Mouse (Mus musculus) CD4-positive, CD25-positive, alpha-beta regulatory T cell, adult 4 months (primary cell): Measurements from ENCODE around the gene Impg1. TPM values are rescaled to one million over a fixed set of nuclear protein-coding genes. Genes with fewer than 3 reads are reported as not detected.
A peak's percentile ranks its signal among the peaks of the same experiment; 100 is the strongest.
"Not testable (repeated sequence)": the region's sequence is repeated elsewhere in the genome, so short reads cannot be mapped to it uniquely, and the experiment has no call there.

Experiments used
- ATAC-seq: one replicate; pipeline ENCODE4 v1.8.0; 2017
- polyA plus RNA-seq, 2 experiments: library from polyadenylated mRNA; unstranded; fragments of 100-300 nt; shearing (Covaris generic); gene quantifications; one replicate each; pipeline ENCODE4 v1.2.1; 2017

The Impg1 gene
- polyA plus RNA-seq, 2 experiments from 2014 or later = 0.32 to 0.34 TPM

GRCm38 (mm10) chr9:80342520-80342919, 122.8 kb downstream of the Impg1 start:
- no peak for ATAC-seq

DNA sequence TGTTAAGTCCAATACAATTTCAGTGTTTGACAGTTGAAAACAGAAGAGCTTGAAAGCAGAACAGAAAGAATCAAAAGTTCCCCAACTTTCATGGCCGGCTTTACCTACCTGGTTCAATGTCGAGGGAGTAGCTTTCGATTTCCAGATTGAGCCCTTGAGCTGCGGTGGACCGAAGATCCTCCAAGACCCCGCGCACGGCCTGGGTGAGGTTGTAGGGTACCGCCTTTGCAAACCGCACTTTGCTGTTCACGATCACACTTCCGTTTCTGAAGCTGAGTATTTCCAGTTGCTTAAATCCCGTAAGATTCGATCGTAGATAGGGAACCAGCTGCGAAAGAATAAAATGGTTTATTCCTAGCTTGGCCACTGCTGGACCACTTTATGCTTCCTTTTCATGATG, 123.5 kb downstream of the Impg1 start:
- peak; percentile 28 for ATAC-seq

DNA sequence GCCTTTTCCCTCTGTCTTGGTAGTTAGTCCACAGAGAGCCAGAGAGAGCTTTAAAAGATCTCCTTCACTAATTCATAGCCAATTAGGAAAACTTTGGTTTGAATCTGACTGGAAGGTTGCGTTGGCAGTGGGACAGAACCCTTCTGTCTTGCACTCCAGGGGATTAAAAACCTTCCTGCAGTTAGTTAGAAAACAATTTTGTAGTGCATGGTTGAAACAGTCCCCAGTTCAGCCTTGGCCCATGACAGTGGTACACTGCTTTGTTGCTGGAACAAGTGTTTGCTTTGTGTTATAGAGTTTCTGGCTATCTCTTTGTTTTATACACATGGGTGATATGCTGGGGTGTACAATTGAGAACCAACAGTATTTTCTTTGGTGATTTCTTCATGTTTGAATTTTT, 124.4 kb downstream of the Impg1 start:
- ATAC-seq = no peak

DNA sequence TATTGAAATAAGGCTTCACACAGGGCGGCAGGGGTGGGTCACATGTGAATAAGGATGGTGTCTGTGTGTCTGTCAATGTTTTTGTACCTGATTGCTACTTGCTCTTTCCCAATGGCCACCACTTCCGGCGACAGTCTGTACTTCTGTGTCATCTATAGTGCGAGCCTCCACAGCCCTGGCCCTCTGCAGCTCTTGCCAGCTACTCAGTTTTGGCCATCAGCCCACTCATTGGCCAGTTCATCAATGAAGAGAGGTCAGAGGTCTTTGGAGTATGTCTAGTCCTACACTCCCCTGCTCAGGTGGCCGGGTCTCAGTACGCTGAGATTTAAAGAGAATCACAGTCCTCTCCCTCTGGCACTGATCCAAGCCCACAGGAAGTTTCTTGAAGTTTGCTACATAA, 127.3 kb downstream of the Impg1 start:
- no peak for ATAC-seq

- no peak for ATAC-seq
Measured at GRCm38 (mm10) chr9:80335660-80336357, 129.5 kb downstream of the Impg1 start.

- ATAC-seq = no peak
Measured at GRCm38 (mm10) chr9:80333998-80334605, 131.2 kb downstream of the Impg1 start.

DNA sequence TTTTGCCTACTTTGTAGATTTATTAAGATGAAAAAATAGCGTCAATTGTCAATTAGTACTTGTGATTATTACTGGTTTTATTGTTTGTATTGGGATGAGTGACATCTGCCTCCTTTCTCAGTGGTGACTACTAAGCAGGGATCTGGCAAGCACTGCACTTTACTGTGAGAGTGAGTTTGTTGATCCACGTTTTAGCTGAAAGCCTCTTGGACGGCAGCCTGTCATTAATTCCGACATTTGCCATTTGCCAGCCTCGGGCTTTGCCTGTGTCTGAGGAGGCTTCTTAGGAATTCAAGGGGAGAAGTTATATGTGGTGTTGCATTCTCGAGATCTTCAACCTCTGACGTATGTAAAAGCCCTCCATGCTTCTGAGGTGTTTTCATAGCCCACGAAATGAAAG, 131.8 kb downstream of the Impg1 start:
- no peak for ATAC-seq

GRCm38 (mm10) chr9:80332153-80332552, 133.1 kb downstream of the Impg1 start:
- ATAC-seq = peak; percentile 92

GRCm38 (mm10) chr9:80321051-80321887, 144.0 kb downstream of the Impg1 start:
- ATAC-seq = not testable (repeated sequence)

DNA sequence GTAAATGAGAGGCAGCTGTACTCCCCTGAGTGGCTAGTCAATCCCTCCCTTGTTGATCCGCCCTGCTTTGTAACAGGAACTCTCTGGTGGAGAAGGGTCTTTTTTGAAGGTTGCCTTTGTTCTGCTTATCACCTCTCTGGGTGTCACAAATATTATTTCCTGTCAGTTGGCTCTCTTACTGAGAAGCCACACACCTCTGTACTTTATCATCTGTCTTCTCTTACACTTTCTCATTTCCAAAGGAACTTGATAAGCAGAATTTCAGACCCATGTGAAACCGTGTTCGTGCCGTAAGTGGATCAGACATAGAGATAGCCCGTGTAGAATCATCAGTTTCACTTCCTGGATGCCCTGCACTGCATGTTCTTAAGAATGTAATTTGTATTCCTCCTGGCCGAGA, 147.3 kb downstream of the Impg1 start:
- peak; percentile 76 for ATAC-seq

GRCm38 (mm10) chr9:80315922-80316321, 149.4 kb downstream of the Impg1 start:
- no peak for ATAC-seq

- ATAC-seq = peak; percentile 74
Measured at GRCm38 (mm10) chr9:80313610-80314009, 151.7 kb downstream of the Impg1 start.

- no peak for ATAC-seq
Measured at GRCm38 (mm10) chr9:80307629-80308028, 157.7 kb downstream of the Impg1 start.

GRCm38 (mm10) chr9:80306853-80307252, 158.4 kb downstream of the Impg1 start:
- no peak for ATAC-seq

GRCm38 (mm10) chr9:80306390-80306789, 158.9 kb downstream of the Impg1 start:
- no peak for ATAC-seq

DNA sequence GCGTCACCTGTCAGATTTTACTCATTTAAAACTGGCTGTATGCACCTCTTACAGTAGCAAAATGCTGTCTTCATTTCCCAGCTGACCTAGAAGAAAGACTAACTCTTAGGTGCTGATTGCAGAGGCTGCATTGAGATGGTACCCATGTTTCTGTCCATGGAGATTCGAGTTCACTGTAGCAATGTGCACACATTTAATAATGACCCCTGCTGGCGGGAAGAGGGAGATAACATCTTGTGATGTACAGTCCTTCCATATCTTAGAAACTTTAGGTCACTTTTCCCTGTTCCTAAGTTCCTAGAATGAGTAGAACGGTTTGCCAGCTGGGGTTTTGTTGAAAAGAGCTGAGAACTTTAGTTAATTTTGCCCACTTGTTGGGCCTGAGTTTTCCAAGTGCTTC, 161.8 kb downstream of the Impg1 start:
- peak; percentile 28 for ATAC-seq

DNA sequence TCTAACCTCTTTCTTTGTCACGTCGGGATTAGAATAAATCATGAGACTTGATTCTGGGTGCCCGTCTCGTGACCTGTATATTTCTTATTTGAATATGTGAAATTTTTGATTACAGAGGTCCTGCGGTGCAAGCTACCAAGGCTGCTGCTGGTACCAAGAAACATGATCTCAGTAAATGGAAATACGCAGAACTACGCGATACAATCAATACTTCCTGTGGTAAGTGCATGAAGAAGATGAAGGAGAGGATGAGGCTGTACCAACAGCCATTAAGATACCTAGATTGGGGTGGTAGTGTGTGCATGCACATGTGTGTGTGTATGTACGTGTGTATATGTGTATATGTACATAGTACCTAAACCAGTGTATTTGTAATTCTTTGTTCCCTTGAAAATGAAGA, 166.2 kb downstream of the Impg1 start:
- ATAC-seq = peak; percentile 82

GRCm38 (mm10) chr9:80296086-80296485, 169.2 kb downstream of the Impg1 start:
- no peak for ATAC-seq

DNA sequence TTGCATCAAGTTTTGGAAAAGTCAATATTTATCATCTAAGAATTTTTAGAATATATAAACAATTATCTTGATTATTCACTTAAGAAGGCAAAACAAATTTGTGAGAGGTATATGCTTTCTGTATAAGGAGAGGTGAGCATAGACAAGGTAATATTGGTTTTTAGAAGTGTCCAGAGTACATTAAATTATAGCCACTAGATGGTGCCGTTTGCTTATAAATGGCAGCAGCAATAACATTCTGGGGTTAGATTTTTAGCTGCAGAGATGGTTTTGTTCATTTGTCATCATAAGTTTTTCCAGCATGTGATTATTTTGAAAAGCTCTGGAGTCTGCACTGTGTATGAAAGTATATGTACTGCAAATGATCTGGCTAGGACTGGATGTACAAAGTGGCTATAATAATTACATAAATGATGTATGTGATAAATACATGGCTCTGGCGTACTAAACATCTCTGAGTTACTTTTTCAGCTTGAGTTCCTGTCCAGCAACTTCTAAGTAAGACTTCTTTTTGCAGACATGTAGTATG, 172.2 kb downstream of the Impg1 start:
- peak; percentile 85 for ATAC-seq

DNA sequence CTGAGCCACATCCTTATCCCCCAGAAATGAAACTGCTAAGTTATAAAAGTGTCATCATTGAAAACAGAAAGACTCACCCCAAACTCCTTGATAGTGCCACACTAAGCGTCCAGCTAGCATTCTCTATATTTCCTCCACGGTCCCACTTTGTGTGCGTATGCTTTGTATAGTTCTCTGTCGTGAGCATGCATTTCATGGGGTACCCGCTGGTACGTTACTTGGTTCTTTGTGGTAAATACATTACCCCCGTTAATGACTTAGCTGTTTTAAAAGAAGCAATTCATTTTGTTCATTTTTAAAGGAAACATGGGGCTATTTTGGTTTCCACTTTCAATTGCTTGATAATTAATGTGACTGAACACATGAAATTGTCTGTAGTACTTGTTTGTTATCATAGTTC, 178.4 kb downstream of the Impg1 start:
- no peak for ATAC-seq

- no peak for ATAC-seq
Measured at GRCm38 (mm10) chr9:80284539-80285174, 180.6 kb downstream of the Impg1 start.

DNA sequence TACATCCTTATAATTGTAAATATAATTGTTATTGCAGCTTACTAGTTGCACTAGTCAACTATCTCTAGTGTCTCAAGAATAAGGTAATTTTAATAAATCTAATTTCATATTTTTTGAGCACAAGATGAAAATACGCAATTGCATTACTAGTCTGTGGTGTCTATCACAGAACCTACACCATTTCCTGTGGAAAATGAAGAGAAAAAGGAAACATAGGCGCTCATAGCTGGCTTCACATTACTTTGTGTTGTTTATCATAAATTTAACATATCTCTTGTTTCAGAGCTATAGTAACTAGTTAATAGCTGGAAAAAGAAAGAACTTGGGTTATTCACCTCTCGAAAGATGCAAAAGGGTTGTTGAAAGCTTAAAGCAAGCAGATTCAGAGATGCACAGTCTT, 182.9 kb downstream of the Impg1 start:
- peak; percentile 75 for ATAC-seq

DNA sequence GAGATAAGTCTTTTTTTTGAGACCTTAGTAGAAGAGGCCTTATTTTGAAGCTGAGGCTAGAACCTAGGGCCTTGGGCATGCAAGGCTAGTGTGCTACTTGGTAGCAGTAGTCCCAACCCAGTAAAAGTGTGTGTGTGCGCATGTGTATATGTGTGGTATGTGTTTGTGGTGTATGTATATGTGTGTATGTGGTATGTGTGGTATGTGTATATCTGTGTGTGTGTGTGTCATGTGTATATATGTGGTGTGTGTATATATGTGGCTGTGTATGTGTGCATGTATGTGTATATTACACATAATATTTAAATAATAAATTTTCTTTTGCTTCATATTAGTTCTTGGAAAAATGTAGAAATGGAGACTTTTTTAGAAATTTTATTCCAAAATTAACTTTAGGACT, 184.6 kb downstream of the Impg1 start:
- ATAC-seq = no peak
